Mouse (Mus musculus): ENCODE results near the gene Kera. TPM values are rescaled to one million over a fixed set of nuclear protein-coding genes. Genes with fewer than 3 reads are reported as not detected.

The Kera gene
- 3.0 TPM in 1 of 2 replicates, not detected in the other for polyA plus RNA-seq (2016; fragmentation: Nextera tagmentation; extraction: Ambion mirVana)

- no peaks in the 10 kb centered on the region for H3K9me3 ChIP-seq (replicated peaks)
- H3K4me3 ChIP-seq = no peak within 1 kb of the TSS
- no peaks in the 10 kb centered on the region for H3K36me3 ChIP-seq
- no peak within 1 kb of the TSS for H3K27ac ChIP-seq
- no peak for DNase-seq (ENCODE audit: low spot score)
- 86% methylated on average over 2 of the region's 2 CpGs for WGBS
- no peaks in the 10 kb centered on the region for H3K4me1 ChIP-seq
- no peaks in the 10 kb centered on the region for H3K27me3 ChIP-seq (ENCODE audit: low read depth, poor library complexity, severe bottlenecking)
These were observed at the start of gene Kera for GRCm38 (mm10) chr10:97606579-97606978. Gene Kera (plus strand): TSS chr10:97606879.

DNA sequence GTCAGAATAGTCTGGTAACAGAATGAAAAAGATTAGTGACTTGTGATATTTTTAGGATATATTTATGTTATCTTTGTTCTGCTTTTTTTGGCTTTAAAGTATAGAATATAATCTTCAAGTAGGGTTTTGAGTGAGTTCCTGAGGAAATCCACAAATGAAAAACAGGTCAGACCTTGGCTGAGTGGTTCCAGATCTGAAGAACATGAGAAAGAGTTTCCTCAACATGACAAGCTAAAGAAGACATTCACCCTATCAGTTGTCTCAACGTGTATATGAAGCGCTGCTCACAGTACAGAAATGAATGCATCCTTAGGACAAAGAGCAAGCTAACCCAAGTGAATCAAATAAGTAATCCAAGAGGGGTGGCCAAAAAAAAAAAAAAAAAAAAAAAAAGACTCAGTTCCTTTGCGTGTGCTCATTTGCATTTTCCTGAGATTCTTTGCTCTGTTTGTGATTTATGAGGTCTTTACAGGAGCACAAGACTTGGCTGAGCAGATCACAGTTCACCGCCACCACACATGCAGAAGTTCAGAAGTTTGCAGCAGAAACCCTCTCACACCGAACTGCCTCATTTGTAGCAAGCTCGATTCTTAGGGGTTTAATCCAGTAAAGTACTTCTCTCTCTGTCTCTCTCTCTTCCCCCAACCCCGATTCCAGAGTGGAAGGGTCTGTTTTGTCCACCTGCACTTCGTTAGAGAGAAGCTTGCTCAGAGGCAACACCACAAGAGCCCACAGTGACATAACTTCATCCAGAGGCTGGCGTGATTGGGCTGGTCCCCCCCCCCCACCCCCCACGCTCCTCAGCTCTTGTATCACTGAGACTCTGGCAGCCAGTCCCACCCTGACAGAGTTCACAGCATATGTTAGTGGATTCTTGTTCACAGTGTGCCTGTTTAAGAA is 41.5 kb upstream of the Kera start, which contains the start of gene Lum:
TSS of gene Lum (plus strand) at position 172 of the 900 bp plus-strand sequence.
- Histone ChIP-seq H3K4me1 (peaks cover 24% of the 10 kb centered on the region), H3K27me3 (ENCODE audit: low read depth, poor library complexity, severe bottlenecking) (no peaks in the 10 kb centered on the region), H3K9me3 (replicated peaks) (no peaks in the 10 kb centered on the region), H3K36me3 (no peaks in the 10 kb centered on the region), H3K27ac (peak within 1 kb of the TSS; percentile 82), H3K4me3 (peak within 1 kb of the TSS; percentile 31)
- WGBS = 43% methylated on average over 10 of the region's 10 CpGs
- peak; percentile 51 for DNase-seq (ENCODE audit: low spot score)

GRCm38 (mm10) chr10:97567489-97568135 is 39.1 kb upstream of the Kera start:
- Histone ChIP-seq H3K9me3 (replicated peaks) (no peaks in the 10 kb centered on the region), H3K4me3 (no peak overlapping the region), H3K27ac (peak overlapping the region; percentile 2; the same call in 1 of the 2 replicates), H3K4me1 (peaks cover 24% of the 10 kb centered on the region), H3K27me3 (ENCODE audit: low read depth, poor library complexity, severe bottlenecking) (no peaks in the 10 kb centered on the region), H3K36me3 (no peaks in the 10 kb centered on the region)
- peak; percentile 35 for DNase-seq (ENCODE audit: low spot score)
- WGBS = 60% methylated on average over 8 of the region's 8 CpGs

- H3K27me3 ChIP-seq (ENCODE audit: low read depth, poor library complexity, severe bottlenecking) = no peaks in the 10 kb centered on the region
- no peaks in the 10 kb centered on the region for H3K9me3 ChIP-seq (replicated peaks)
- WGBS = 86% methylated on average over 4 of the region's 4 CpGs
These were observed 24.0 kb upstream of the Kera start for GRCm38 (mm10) chr10:97582543-97583231.

DNA sequence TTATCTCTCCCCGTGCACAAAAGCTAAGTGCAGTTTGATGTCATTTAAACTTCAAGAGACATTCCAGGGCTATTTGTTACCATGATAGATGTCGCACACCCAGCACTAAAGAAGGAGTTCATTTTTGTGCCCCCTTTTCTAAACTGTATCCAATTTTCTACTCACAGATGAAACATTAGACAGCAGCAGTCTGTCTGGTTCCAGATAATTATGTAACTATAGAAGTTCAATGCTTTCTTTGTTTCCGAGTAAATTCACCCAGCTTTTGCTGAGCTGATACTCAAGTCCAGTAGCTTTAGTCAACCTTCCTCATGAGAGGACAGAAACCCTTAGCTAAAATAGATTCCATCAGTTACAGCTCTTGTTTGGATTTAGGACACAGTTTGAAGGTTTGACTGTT is 22.5 kb upstream of the Kera start:
- Histone ChIP-seq H3K9me3 (replicated peaks) (no peaks in the 10 kb centered on the region), H3K27me3 (ENCODE audit: low read depth, poor library complexity, severe bottlenecking) (no peaks in the 10 kb centered on the region), H3K4me3 (no peak overlapping the region), H3K27ac (no peak overlapping the region), H3K36me3 (no peaks in the 10 kb centered on the region), H3K4me1 (no peaks in the 10 kb centered on the region)
- DNase-seq (ENCODE audit: low spot score) = no peak
- WGBS = 60% methylated on average over 3 of the region's 3 CpGs

More at GRCm38 (mm10) chr10:97582543-97583231, 24.0 kb upstream of the Kera start:
- Histone ChIP-seq H3K4me1 (no peaks in the 10 kb centered on the region), H3K27ac (no peak overlapping the region), H3K4me3 (no peak overlapping the region), H3K36me3 (no peaks in the 10 kb centered on the region)
- no peak for DNase-seq (ENCODE audit: low spot score)

DNA sequence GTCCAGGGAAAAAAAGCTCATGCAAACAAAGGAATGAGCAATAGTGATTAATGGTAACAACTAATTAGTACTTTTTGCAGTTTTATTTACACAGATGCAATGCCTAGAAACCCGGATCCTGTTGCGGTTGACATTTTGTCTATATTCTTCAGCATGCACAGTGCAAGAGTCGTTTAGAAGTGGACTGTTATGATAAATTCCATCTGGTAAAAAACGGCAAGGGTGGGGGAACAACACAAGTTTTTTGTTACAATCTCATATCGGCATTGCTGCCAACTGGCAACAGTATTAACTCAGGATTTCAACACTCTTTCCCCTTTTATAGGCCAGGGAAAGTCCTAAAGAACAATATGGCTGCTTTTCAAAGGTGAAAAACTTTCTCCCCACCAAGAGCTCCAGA is 19.5 kb upstream of the Kera start:
- Histone ChIP-seq H3K9me3 (replicated peaks) (no peaks in the 10 kb centered on the region), H3K27ac (no peak overlapping the region; the same call in 1 of the 2 replicates), H3K4me1 (no peaks in the 10 kb centered on the region), H3K36me3 (no peaks in the 10 kb centered on the region), H3K27me3 (ENCODE audit: low read depth, poor library complexity, severe bottlenecking) (no peaks in the 10 kb centered on the region), H3K4me3 (no peak overlapping the region)
- DNase-seq (ENCODE audit: low spot score) = no peak
- 73% methylated on average over 5 of the region's 5 CpGs for WGBS

- no peaks in the 10 kb centered on the region for H3K9me3 ChIP-seq (replicated peaks)
- no peak overlapping the region for H3K27ac ChIP-seq
- no peaks in the 10 kb centered on the region for H3K36me3 ChIP-seq
- 92% methylated on average over 6 of the region's 6 CpGs for WGBS
- H3K27me3 ChIP-seq (ENCODE audit: low read depth, poor library complexity, severe bottlenecking) = no peaks in the 10 kb centered on the region
- H3K4me3 ChIP-seq = no peak overlapping the region
- no peak for DNase-seq (ENCODE audit: low spot score)
- no peaks in the 10 kb centered on the region for H3K4me1 ChIP-seq
These were observed 17.1 kb upstream of the Kera start for GRCm38 (mm10) chr10:97589574-97589973.

GRCm38 (mm10) chr10:97591036-97591435 is 15.6 kb upstream of the Kera start:
- no peaks in the 10 kb centered on the region for H3K9me3 ChIP-seq (replicated peaks)
- no peaks in the 10 kb centered on the region for H3K4me1 ChIP-seq
- H3K27ac ChIP-seq = no peak overlapping the region
- H3K36me3 ChIP-seq = no peaks in the 10 kb centered on the region
- H3K27me3 ChIP-seq (ENCODE audit: low read depth, poor library complexity, severe bottlenecking) = no peaks in the 10 kb centered on the region
- no peak for DNase-seq (ENCODE audit: low spot score)
- H3K4me3 ChIP-seq = no peak overlapping the region
- WGBS = 70% methylated on average over 3 of the region's 3 CpGs

DNA sequence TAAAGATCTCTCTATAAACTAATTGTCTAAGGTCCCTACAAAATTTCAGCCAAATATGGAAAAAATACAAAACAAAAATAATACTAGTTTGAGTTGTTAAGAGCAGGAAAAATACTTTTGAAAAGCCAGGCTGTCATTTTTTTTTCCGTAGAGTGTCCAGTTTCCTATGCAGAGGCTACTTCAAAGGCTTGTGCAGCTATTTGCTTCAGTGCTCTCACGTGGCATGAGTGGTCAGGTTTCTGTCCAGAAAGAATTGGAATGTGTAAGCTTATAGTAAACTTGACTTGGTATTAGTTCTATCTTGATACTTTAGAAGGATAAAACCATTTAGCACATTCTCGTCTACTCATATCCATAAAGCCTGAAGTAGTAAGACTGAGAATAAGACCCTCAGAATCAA is 15.0 kb upstream of the Kera start:
- no peaks in the 10 kb centered on the region for H3K27me3 ChIP-seq (ENCODE audit: low read depth, poor library complexity, severe bottlenecking)
- no peaks in the 10 kb centered on the region for H3K4me1 ChIP-seq
- H3K36me3 ChIP-seq = no peaks in the 10 kb centered on the region
- no peak for DNase-seq (ENCODE audit: low spot score)
- H3K27ac ChIP-seq = no peak overlapping the region
- WGBS = 69% methylated on average over 3 of the region's 3 CpGs
- no peaks in the 10 kb centered on the region for H3K9me3 ChIP-seq (replicated peaks)
- H3K4me3 ChIP-seq = no peak overlapping the region

GRCm38 (mm10) chr10:97595680-97596079 is 11.0 kb upstream of the Kera start:
- no peak overlapping the region for H3K4me3 ChIP-seq
- no peaks in the 10 kb centered on the region for H3K4me1 ChIP-seq
- no peaks in the 10 kb centered on the region for H3K36me3 ChIP-seq
- WGBS = 87% methylated on average over 1 of the region's 1 CpGs
- H3K27ac ChIP-seq = no peak overlapping the region
- no peak for DNase-seq (ENCODE audit: low spot score)
- no peaks in the 10 kb centered on the region for H3K9me3 ChIP-seq (replicated peaks)
- H3K27me3 ChIP-seq (ENCODE audit: low read depth, poor library complexity, severe bottlenecking) = no peaks in the 10 kb centered on the region

DNA sequence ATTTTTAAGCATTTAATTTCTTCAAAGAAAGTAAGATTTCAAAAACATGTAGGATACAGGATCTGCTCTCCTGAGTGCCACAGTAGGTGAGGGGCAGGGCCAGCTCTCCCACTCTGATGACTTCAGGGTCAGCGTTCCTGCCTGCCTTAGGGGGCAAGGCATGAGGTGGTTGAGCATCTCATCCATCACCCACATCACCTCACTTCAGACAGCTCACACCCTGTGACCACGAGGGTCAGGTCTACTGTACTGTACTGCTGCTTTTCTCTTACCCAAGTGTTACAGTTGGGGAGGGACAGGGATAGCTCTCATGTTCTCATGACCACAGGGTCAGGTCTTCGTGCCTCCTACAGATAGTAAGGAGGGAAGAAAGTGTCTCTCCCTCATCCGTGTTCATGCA is 4.9 kb upstream of the Kera start:
- 71% methylated on average over 4 of the region's 4 CpGs for WGBS
- H3K9me3 ChIP-seq (replicated peaks) = no peaks in the 10 kb centered on the region
- no peak for DNase-seq (ENCODE audit: low spot score)
- H3K36me3 ChIP-seq = no peaks in the 10 kb centered on the region
- H3K4me1 ChIP-seq = no peaks in the 10 kb centered on the region
- H3K27ac ChIP-seq = no peak overlapping the region
- no peaks in the 10 kb centered on the region for H3K27me3 ChIP-seq (ENCODE audit: low read depth, poor library complexity, severe bottlenecking)
- H3K4me3 ChIP-seq = no peak overlapping the region

- no peaks in the 10 kb centered on the region for H3K9me3 ChIP-seq (replicated peaks)
- no peaks in the 10 kb centered on the region for H3K27me3 ChIP-seq (ENCODE audit: low read depth, poor library complexity, severe bottlenecking)
- no peak for DNase-seq (ENCODE audit: low spot score)
- no peaks in the 10 kb centered on the region for H3K4me1 ChIP-seq
- H3K27ac ChIP-seq = no peak overlapping the region
- no peaks in the 10 kb centered on the region for H3K36me3 ChIP-seq
- no peak overlapping the region for H3K4me3 ChIP-seq
These were observed 3.4 kb upstream of the Kera start for GRCm38 (mm10) chr10:97603256-97603655.

DNA sequence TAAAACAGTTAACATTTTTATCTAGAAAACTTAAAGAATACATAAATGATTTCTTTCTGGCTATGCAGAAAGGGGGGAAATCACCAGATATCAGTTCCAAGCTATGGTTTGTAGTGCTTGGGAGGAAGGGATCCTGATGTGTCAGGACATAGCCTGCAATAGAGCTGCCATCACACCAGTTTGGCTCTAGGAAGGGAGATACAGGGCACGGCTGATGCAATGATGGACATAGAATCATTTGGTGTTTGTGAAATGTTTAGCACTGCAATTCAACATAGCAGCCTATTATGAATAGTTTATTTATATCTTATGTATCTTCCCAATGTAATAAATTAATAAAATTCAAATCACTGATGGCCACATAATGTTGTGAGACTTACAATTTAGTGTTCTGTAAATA is 15.6 kb downstream of the Kera start:
- Histone ChIP-seq H3K27ac (no peak overlapping the region), H3K36me3 (no peaks in the 10 kb centered on the region), H3K27me3 (ENCODE audit: low read depth, poor library complexity, severe bottlenecking) (no peaks in the 10 kb centered on the region), H3K4me3 (no peak overlapping the region), H3K9me3 (replicated peaks) (no peaks in the 10 kb centered on the region), H3K4me1 (no peaks in the 10 kb centered on the region)
- DNase-seq (ENCODE audit: low spot score) = no peak
- WGBS = 95% methylated on average over 1 of the region's 1 CpGs

Measured in limb, embryonic 10.5 days (tissue).